Comparison of ENCODE assay signal across 16 mouse cellular contexts in genomic region chr4:140285726-140286316, GRCm38 (mm10). TPM values are rescaled to one million over a fixed set of nuclear protein-coding genes. Genes with fewer than 3 reads are reported as not detected.
A peak's percentile ranks its signal among the peaks of the same experiment; 100 is the strongest.
DNase-seq lines count a peak whose midpoint lies in the region; ATAC-seq and TF ChIP-seq lines count a peak whose summit lies in the region.
"Had no signal": no experiment of that assay in that cellular context is flagged by ENCODE, and none has a peak within 500 bp of the region (broad histone marks: within the 10 kb centered on the region; RNA-seq: fewer than 3 reads in every experiment).

No protein-coding gene starts in this region.

- H3K4me1 ChIP-seq in forebrain, embryonic 12.5 days, result peaks cover 8% of the 10 kb centered on the region
- peaks cover 5% of the 10 kb centered on the region; the same call in 1 of the 2 replicates for H3K4me1 ChIP-seq in forebrain, embryonic 10.5 days
- peaks cover 7% of the 10 kb centered on the region for H3K4me1 ChIP-seq in forebrain, embryonic 16.5 days (replicated peaks; ENCODE audit: control insufficient read depth, insufficient read depth, low read length)
- H3K4me1 ChIP-seq in neural tube, embryonic 15.5 days, result peaks cover 11% of the 10 kb centered on the region
- H3K4me1 ChIP-seq in cerebellum, adult 2 months (ENCODE audit: control insufficient read depth, insufficient read depth, low read length), result no peaks in the 10 kb centered on the region
- H3K4me1 ChIP-seq: embryonic facial prominence, embryonic 12.5 days; heart, embryonic 15.5 days; limb, embryonic 13.5 days had no signal

- H3K36me3 ChIP-seq in forebrain, embryonic 12.5 days (replicated peaks), result no peaks in the 10 kb centered on the region
- no peaks in the 10 kb centered on the region for H3K36me3 ChIP-seq in forebrain, embryonic 10.5 days (replicated peaks)
- H3K36me3 ChIP-seq in forebrain, embryonic 16.5 days (ENCODE audit: control insufficient read depth, insufficient read depth), result no peaks in the 10 kb centered on the region
- H3K36me3 ChIP-seq in neural tube, embryonic 15.5 days, result no peaks in the 10 kb centered on the region
- H3K36me3 ChIP-seq: embryonic facial prominence, embryonic 12.5 days; heart, embryonic 15.5 days; limb, embryonic 13.5 days had no signal

- no peak overlapping the region for H3K9ac ChIP-seq in forebrain, embryonic 12.5 days
- no peak overlapping the region for H3K9ac ChIP-seq in forebrain, embryonic 16.5 days (replicated peaks; ENCODE audit: low read depth, low read length)
- H3K9ac ChIP-seq in neural tube, embryonic 15.5 days (replicated peaks), result no peak overlapping the region
- H3K9ac ChIP-seq: embryonic facial prominence, embryonic 12.5 days; heart, embryonic 15.5 days; limb, embryonic 13.5 days had no signal

- H3K9me3 ChIP-seq in forebrain, embryonic 12.5 days, result no peaks in the 10 kb centered on the region
- H3K9me3 ChIP-seq in forebrain, embryonic 10.5 days, result no peaks in the 10 kb centered on the region
- H3K9me3 ChIP-seq in forebrain, embryonic 16.5 days (ENCODE audit: control insufficient read depth, low read length), result no peaks in the 10 kb centered on the region
- no peaks in the 10 kb centered on the region for H3K9me3 ChIP-seq in neural tube, embryonic 15.5 days (replicated peaks)
- H3K9me3 ChIP-seq: embryonic facial prominence, embryonic 12.5 days; heart, embryonic 15.5 days had no signal

- no peak for TF ChIP-seq POLR2A in cerebellum, adult 2 months (IDR thresholded peaks at IDR 0.05; ENCODE audit: borderline replicate concordance, insufficient read depth, low read length)

- 70% methylated on average over 5 of the region's 5 CpGs for WGBS in forebrain, embryonic 12.5 days
- 79% methylated on average over 5 of the region's 5 CpGs for WGBS in forebrain, embryonic 10.5 days
- 50% methylated on average over 5 of the region's 5 CpGs for WGBS in forebrain, embryonic 16.5 days
- WGBS in neural tube, embryonic 15.5 days, result 39% methylated on average over 5 of the region's 5 CpGs
- WGBS in cerebellum, adult 2 months, result 62% methylated on average over 5 of the region's 5 CpGs

- no peak overlapping the region for H3K27ac ChIP-seq in forebrain, embryonic 12.5 days
- no peak overlapping the region for H3K27ac ChIP-seq in forebrain, embryonic 10.5 days
- H3K27ac ChIP-seq in forebrain, embryonic 16.5 days (ENCODE audit: low read length), result peak overlapping the region; percentile 54; the same call in 1 of the 2 replicates
- H3K27ac ChIP-seq in neural tube, embryonic 15.5 days (replicated peaks), result peak overlapping the region; percentile 66
- no peak overlapping the region for H3K27ac ChIP-seq in cerebellum, adult 2 months (ENCODE audit: insufficient read depth, low read length)
- H3K27ac ChIP-seq: embryonic facial prominence, embryonic 12.5 days; gastrocnemius, adult 2 months; heart, embryonic 15.5 days; limb, embryonic 13.5 days had no signal

- TF ChIP-seq CTCF in cerebellum, adult 2 months (IDR thresholded peaks at IDR 0.05; ENCODE audit: borderline replicate concordance, insufficient read depth, low read depth, low read length), result no peak; the same call in 1 of the 2 replicates

- H3K4me2 ChIP-seq in forebrain, embryonic 12.5 days, result no peak overlapping the region
- H3K4me2 ChIP-seq in forebrain, embryonic 16.5 days (ENCODE audit: low read length), result no peak overlapping the region
- no peak overlapping the region for H3K4me2 ChIP-seq in neural tube, embryonic 15.5 days
- H3K4me2 ChIP-seq: embryonic facial prominence, embryonic 12.5 days; heart, embryonic 15.5 days; limb, embryonic 13.5 days had no signal

- H3K27me3 ChIP-seq in forebrain, embryonic 12.5 days, result no peaks in the 10 kb centered on the region
- no peaks in the 10 kb centered on the region for H3K27me3 ChIP-seq in forebrain, embryonic 10.5 days (ENCODE audit: poor library complexity, severe bottlenecking)
- no peaks in the 10 kb centered on the region for H3K27me3 ChIP-seq in forebrain, embryonic 16.5 days (replicated peaks; ENCODE audit: control insufficient read depth, insufficient read depth, low read length)
- no peaks in the 10 kb centered on the region for H3K27me3 ChIP-seq in neural tube, embryonic 15.5 days (replicated peaks)
- H3K27me3 ChIP-seq in cerebellum, adult 2 months (ENCODE audit: control insufficient read depth, insufficient read depth, low read length), result no peaks in the 10 kb centered on the region
- H3K27me3 ChIP-seq: embryonic facial prominence, embryonic 12.5 days; heart, embryonic 15.5 days; limb, embryonic 13.5 days had no signal

- ATAC-seq in forebrain, embryonic 12.5 days (ENCODE audit: low FRiP score), result peak; percentile 77
- ATAC-seq in forebrain, embryonic 16.5 days, result peak; percentile 73; the same call in 1 of the 2 replicates
- peak; percentile 65; the same call in 1 of the 2 replicates for ATAC-seq in neural tube, embryonic 15.5 days (ENCODE audit: low FRiP score)

- no peak overlapping the region for H3K4me3 ChIP-seq in forebrain, embryonic 12.5 days (replicated peaks)
- H3K4me3 ChIP-seq in forebrain, embryonic 10.5 days, result no peak overlapping the region
- no peak overlapping the region for H3K4me3 ChIP-seq in forebrain, embryonic 16.5 days (replicated peaks; ENCODE audit: low read length)
- H3K4me3 ChIP-seq in neural tube, embryonic 15.5 days (replicated peaks), result no peak overlapping the region
- H3K4me3 ChIP-seq in cerebellum, adult 2 months (replicated peaks; ENCODE audit: insufficient read depth, low read depth, low read length), result no peak overlapping the region
- H3K4me3 ChIP-seq: embryonic facial prominence, embryonic 12.5 days; gastrocnemius, adult 2 months; heart, embryonic 15.5 days; limb, embryonic 13.5 days; myocyte had no signal

- DNase-seq in forebrain, embryonic 10.5 days (ENCODE audit: extremely low spot score, low spot score), result no peak
- DNase-seq in left cerebral cortex, adult 11 months (ENCODE audit: low spot score), result peak; percentile 43
- no peak for DNase-seq in adrenal gland, adult 2 months
- no peak for DNase-seq in adrenal gland, adult 18-20 months (ENCODE audit: low spot score in 2 of 2)
- DNase-seq in cerebellum, adult 2 months, result no peak
- DNase-seq: cerebellum, adult 11-12 months; gastrocnemius, adult 2 months; kidney, adult 8-10 months had no signal

RNA-seq across cellular contexts. Expression of gene Igsf21, which starts 39.2 kb away (rescaled TPM):
- 21.7 and 22.8 TPM in 2 replicates for polyA plus RNA-seq in forebrain, embryonic 12.5 days (2016; fragmentation: Nextera tagmentation; extraction: Ambion mirVana)
- polyA plus RNA-seq in forebrain, embryonic 10.5 days (2016; fragmentation: Nextera tagmentation; extraction: Ambion mirVana), result 3.8 and 4.6 TPM in 2 replicates
- polyA plus RNA-seq in forebrain, embryonic 16.5 days (2015; fragmentation: Nextera tagmentation; extraction: Ambion mirVana), result 46.8 and 50.9 TPM in 2 replicates
- 99.6 and 116 TPM in 2 replicates for polyA plus RNA-seq in neural tube, embryonic 15.5 days (2015; fragmentation: Nextera tagmentation; extraction: Ambion mirVana)
- total RNA-seq in adrenal gland, adult 2 months (2021), result 1 to 10 TPM; 4.5 to 6.9 TPM
- polyA plus RNA-seq in adrenal gland, adult 2 months (2012; rRNA removed), result 1.3 and 2.3 TPM in 2 replicates
- 1 to 10 TPM; 3.1 to 7.2 TPM for total RNA-seq in adrenal gland, adult 18-20 months (2021)
- 55.2 and 63.4 TPM in 2 replicates for polyA plus RNA-seq in cerebellum, adult 2 months (2012; rRNA removed)
- total RNA-seq: MEL had no signal
- polyA plus RNA-seq: myocyte had no signal

Comparison
In these comparisons a context has a peak if more than half of its experiments do, and no peak if none do; other contexts are left out.
1. H3K27ac ChIP-seq: peak in forebrain, embryonic 16.5 days (single experiment) and neural tube, embryonic 15.5 days (single experiment); none in forebrain, embryonic 12.5 days (single experiment), forebrain, embryonic 10.5 days (single experiment) and cerebellum, adult 2 months (single experiment).
2. Peak in every context shown above with its lines, with median percentiles within 50 percentile points of each other: ATAC-seq.